Mouse (Mus musculus): ENCODE measurements around the gene Tubgcp3. TPM values are rescaled to one million over a fixed set of nuclear protein-coding genes. Genes with fewer than 3 reads are reported as not detected.

Gene Tubgcp3
- total and polyA plus RNA-seq, 3 experiments = 13.1 to 20.2 (median 14.0) TPM

- no peaks in the 10 kb centered on the region for H3K36me3 ChIP-seq (ENCODE audit: control insufficient read depth, insufficient read depth, low read length)
- no peak for DNase-seq
- intact Hi-C loops (cut with DNase I) = no loop called here
- H3K27ac ChIP-seq = no peak overlapping the region
- no peak overlapping the region for H3K9ac ChIP-seq (ENCODE audit: low read depth, low read length)
- H3K79me2 ChIP-seq (replicated peaks; ENCODE audit: control insufficient read depth, insufficient read depth, low read length) = no peaks in the 10 kb centered on the region
- H3K4me3 ChIP-seq = no peak overlapping the region
- H3K4me1 ChIP-seq (ENCODE audit: control insufficient read depth, insufficient read depth, low read length) = no peaks in the 10 kb centered on the region
- WGBS = 62% methylated on average over 4 of the region's 4 CpGs
- H3K27me3 ChIP-seq (ENCODE audit: control insufficient read depth, insufficient read depth, low read length) = no peaks in the 10 kb centered on the region
- peak; percentile 59 for TF ChIP-seq CTCF (IDR thresholded peaks at IDR 0.05)
- no peak for TF ChIP-seq POLR2A (IDR thresholded peaks at IDR 0.05; ENCODE audit: insufficient read depth, low read depth, low read length)
Observed at GRCm38 (mm10) chr8:12651246-12651645, 20.8 kb downstream of the Tubgcp3 start.

- no peak for DNase-seq
- Histone ChIP-seq H3K27me3 (ENCODE audit: control insufficient read depth, insufficient read depth, low read length) (no peaks in the 10 kb centered on the region), H3K4me1 (ENCODE audit: control insufficient read depth, insufficient read depth, low read length) (no peaks in the 10 kb centered on the region), H3K4me3 (no peak overlapping the region), H3K79me2 (replicated peaks; ENCODE audit: control insufficient read depth, insufficient read depth, low read length) (no peaks in the 10 kb centered on the region), H3K27ac (no peak overlapping the region), H3K36me3 (ENCODE audit: control insufficient read depth, insufficient read depth, low read length) (no peaks in the 10 kb centered on the region), H3K9ac (ENCODE audit: low read depth, low read length) (no peak overlapping the region)
- TF ChIP-seq POLR2A (IDR thresholded peaks at IDR 0.05; ENCODE audit: insufficient read depth, low read depth, low read length) (no peak), EP300 (IDR thresholded peaks at IDR 0.05; ENCODE audit: insufficient read depth, low read depth, low read length) (no peak), CTCF (IDR thresholded peaks at IDR 0.05) (no peak)
- 95% methylated on average over 4 of the region's 4 CpGs for WGBS
- intact Hi-C loops (cut with DNase I) = no loop called here
Observed at GRCm38 (mm10) chr8:12650495-12650894, 21.6 kb downstream of the Tubgcp3 start.

DNA sequence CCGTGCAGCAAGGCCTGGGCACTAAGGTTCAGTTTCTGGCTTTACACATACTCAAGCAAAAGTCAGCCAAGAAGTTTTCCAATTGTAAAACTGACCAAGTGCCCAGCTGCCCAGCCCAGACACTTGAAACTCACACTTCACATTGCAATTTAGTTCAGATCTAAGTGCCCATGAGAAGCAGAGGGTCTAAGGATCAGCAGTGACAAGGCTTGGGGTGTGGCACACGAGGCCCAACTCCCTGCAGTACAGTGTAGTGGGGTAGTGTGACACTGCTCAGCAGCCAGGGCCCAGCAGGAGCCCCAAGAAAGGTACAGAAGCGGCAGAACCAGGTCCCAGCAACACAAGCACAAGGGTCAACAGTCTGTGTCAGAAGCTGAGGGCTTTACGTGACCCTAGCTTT, 23.1 kb downstream of the Tubgcp3 start:
- no peak overlapping the region for H3K9ac ChIP-seq (ENCODE audit: low read depth, low read length)
- H3K27ac ChIP-seq = no peak overlapping the region
- no peaks in the 10 kb centered on the region for H3K36me3 ChIP-seq (ENCODE audit: control insufficient read depth, insufficient read depth, low read length)
- H3K27me3 ChIP-seq (ENCODE audit: control insufficient read depth, insufficient read depth, low read length) = no peaks in the 10 kb centered on the region
- no peak overlapping the region for H3K4me3 ChIP-seq
- H3K4me1 ChIP-seq (ENCODE audit: control insufficient read depth, insufficient read depth, low read length) = no peaks in the 10 kb centered on the region
- H3K79me2 ChIP-seq (replicated peaks; ENCODE audit: control insufficient read depth, insufficient read depth, low read length) = no peaks in the 10 kb centered on the region
- intact Hi-C loops (cut with DNase I) = no loop called here
- no peak for DNase-seq
- WGBS = 92% methylated on average over 4 of the region's 4 CpGs
- TF ChIP-seq POLR2A (IDR thresholded peaks at IDR 0.05; ENCODE audit: insufficient read depth, low read depth, low read length) (no peak), CTCF (IDR thresholded peaks at IDR 0.05) (no peak), EP300 (IDR thresholded peaks at IDR 0.05; ENCODE audit: insufficient read depth, low read depth, low read length) (no peak)

- H3K4me1 ChIP-seq (ENCODE audit: control insufficient read depth, insufficient read depth, low read length) = no peaks in the 10 kb centered on the region
- no peaks in the 10 kb centered on the region for H3K79me2 ChIP-seq (replicated peaks; ENCODE audit: control insufficient read depth, insufficient read depth, low read length)
- H3K36me3 ChIP-seq (ENCODE audit: control insufficient read depth, insufficient read depth, low read length) = no peaks in the 10 kb centered on the region
- TF ChIP-seq POLR2A (IDR thresholded peaks at IDR 0.05; ENCODE audit: insufficient read depth, low read depth, low read length) (no peak), EP300 (IDR thresholded peaks at IDR 0.05; ENCODE audit: insufficient read depth, low read depth, low read length) (no peak), CTCF (IDR thresholded peaks at IDR 0.05) (no peak)
- H3K4me3 ChIP-seq = no peak overlapping the region
- H3K9ac ChIP-seq (ENCODE audit: low read depth, low read length) = no peak overlapping the region
- H3K27ac ChIP-seq = no peak overlapping the region
- no peaks in the 10 kb centered on the region for H3K27me3 ChIP-seq (ENCODE audit: control insufficient read depth, insufficient read depth, low read length)
- WGBS = 75% methylated on average over 4 of the region's 4 CpGs
- intact Hi-C loops (cut with DNase I) = no loop called here
- no peak for DNase-seq
Observed at GRCm38 (mm10) chr8:12646536-12646935, 25.5 kb downstream of the Tubgcp3 start.

- Histone ChIP-seq H3K27me3 (ENCODE audit: control insufficient read depth, insufficient read depth, low read length) (no peaks in the 10 kb centered on the region), H3K27ac (no peak overlapping the region), H3K79me2 (replicated peaks; ENCODE audit: control insufficient read depth, insufficient read depth, low read length) (no peaks in the 10 kb centered on the region), H3K4me3 (no peak overlapping the region), H3K4me1 (ENCODE audit: control insufficient read depth, insufficient read depth, low read length) (no peaks in the 10 kb centered on the region), H3K36me3 (ENCODE audit: control insufficient read depth, insufficient read depth, low read length) (no peaks in the 10 kb centered on the region), H3K9ac (ENCODE audit: low read depth, low read length) (no peak overlapping the region)
- no peak for TF ChIP-seq POLR2A (IDR thresholded peaks at IDR 0.05; ENCODE audit: insufficient read depth, low read depth, low read length)
- no peak for TF ChIP-seq CTCF (IDR thresholded peaks at IDR 0.05)
- no peak for TF ChIP-seq EP300 (IDR thresholded peaks at IDR 0.05; ENCODE audit: insufficient read depth, low read depth, low read length)
- intact Hi-C loops (cut with DNase I) = no loop called here
- 63% methylated on average over 7 of the region's 7 CpGs for WGBS
- DNase-seq = no peak
Observed at GRCm38 (mm10) chr8:12644894-12645293, 27.2 kb downstream of the Tubgcp3 start.

- no peak for TF ChIP-seq EP300 (IDR thresholded peaks at IDR 0.05; ENCODE audit: insufficient read depth, low read depth, low read length)
- no peak for TF ChIP-seq POLR2A (IDR thresholded peaks at IDR 0.05; ENCODE audit: insufficient read depth, low read depth, low read length)
- no peak for TF ChIP-seq CTCF (IDR thresholded peaks at IDR 0.05)
- intact Hi-C loops (cut with DNase I) = no loop called here
- no peaks in the 10 kb centered on the region for H3K36me3 ChIP-seq (ENCODE audit: control insufficient read depth, insufficient read depth, low read length)
Observed at GRCm38 (mm10) chr8:12644341-12644740, 27.7 kb downstream of the Tubgcp3 start.

More at GRCm38 (mm10) chr8:12644341-12644740, 27.7 kb downstream of the Tubgcp3 start:
- Histone ChIP-seq H3K4me1 (ENCODE audit: control insufficient read depth, insufficient read depth, low read length) (no peaks in the 10 kb centered on the region), H3K4me3 (no peak overlapping the region), H3K27me3 (ENCODE audit: control insufficient read depth, insufficient read depth, low read length) (no peaks in the 10 kb centered on the region), H3K27ac (no peak overlapping the region), H3K79me2 (replicated peaks; ENCODE audit: control insufficient read depth, insufficient read depth, low read length) (no peaks in the 10 kb centered on the region), H3K9ac (ENCODE audit: low read depth, low read length) (no peak overlapping the region)
- 81% methylated on average over 8 of the region's 8 CpGs for WGBS
- DNase-seq = no peak

All from heart, adult 2 months (tissue).